Mouse (Mus musculus): ENCODE measurements around the gene Rnf157. TPM values are rescaled to one million over a fixed set of nuclear protein-coding genes. Genes with fewer than 3 reads are reported as not detected.
A peak's percentile ranks its signal among the peaks of the same experiment; 100 is the strongest.

The Rnf157 gene
- total and polyA plus RNA-seq, 2 experiments from 2014 or later = 56.7 to 105 TPM

DNA sequence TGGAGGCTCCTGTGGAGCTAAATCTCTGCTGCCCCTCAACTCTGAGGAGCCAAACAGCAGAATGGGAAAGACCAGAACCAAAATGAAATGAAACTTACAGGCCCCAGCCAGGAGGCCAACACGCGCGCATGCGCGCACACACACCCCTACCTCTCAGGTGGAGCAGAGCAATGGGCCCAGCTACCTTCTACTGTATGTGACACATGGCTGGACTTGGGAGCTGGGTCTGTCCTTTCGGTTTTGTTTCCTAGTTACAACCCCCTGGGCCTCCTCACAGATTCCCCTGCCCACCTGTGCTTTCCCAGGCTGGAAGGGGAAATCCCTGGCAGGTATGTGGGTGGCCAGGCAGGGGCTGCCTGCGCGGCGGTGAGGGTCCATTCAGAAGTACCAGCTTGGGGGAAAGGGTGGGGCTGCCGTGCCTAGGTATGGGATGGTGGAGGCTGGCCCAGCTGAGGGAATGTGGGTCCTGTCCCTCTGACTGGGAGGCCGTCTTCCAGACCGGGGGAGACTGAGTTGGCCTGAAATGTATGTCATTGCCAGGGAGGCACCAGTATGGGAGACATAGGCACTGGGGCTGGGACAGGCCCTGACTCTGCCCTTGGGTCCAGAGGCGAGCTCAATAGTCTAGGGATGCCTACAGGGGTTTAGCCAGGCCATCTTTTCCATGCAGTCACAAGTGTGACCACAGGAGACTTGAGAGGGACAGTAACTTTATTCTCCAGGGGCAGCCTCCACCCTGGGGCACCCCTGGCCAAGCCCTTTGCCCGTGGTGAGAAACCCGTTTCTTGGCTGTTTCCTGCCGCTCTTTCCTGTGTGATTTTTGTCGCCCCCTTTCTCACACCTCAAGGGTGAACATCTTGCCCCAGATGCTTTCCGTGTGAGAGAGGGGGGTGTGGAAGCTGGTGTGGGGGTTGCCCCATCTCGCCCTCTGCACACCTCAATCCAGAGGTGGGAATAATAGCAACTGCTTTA, 26.7 kb upstream of the Rnf157 start:
- 85% methylated on average over 19 of the region's 19 CpGs for WGBS
- Histone ChIP-seq H3K9ac (no peak overlapping the region), H3K9me3 (ENCODE audit: low read length) (no peaks in the 10 kb centered on the region), H3K4me2 (ENCODE audit: low read depth) (no peak overlapping the region), H3K27ac (ENCODE audit: low read depth, low read length) (no peak overlapping the region), H3K36me3 (ENCODE audit: insufficient read depth) (peaks cover 16% of the 10 kb centered on the region), H3K4me1 (ENCODE audit: insufficient read depth) (0 out of 2 replicates have a peak, but pooled peaks cover 4% of the 10 kb centered on the region), H3K4me3 (ENCODE audit: low read depth, low read length) (no peak overlapping the region), H3K27me3 (ENCODE audit: insufficient read depth, low read length) (no peaks in the 10 kb centered on the region)
- TF ChIP-seq CTCF (IDR thresholded peaks at IDR 0.05; ENCODE audit: low read depth) = no peak
- no peak for DNase-seq
- no peak for ATAC-seq

DNA sequence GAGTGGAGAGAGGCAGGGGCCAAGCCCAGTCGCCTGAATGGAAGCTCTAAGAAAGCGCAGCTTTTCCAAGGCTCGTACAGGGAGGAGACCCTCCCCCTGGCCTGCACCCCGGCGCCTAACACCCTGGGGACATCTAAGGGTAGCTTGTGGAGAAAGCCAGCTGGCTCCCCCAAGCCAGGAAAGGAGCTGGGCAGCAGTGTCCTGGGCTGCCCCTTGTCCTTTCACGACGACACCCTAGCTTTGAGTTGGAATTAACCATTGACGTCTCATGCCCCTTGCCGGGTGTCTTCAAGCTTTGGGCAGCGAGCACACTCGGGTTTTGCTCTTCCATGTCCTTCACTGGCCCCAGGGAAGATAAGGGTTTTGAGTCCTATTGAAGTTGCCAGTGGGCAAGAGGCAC, 24.7 kb upstream of the Rnf157 start:
- Histone ChIP-seq H3K9ac (no peak overlapping the region), H3K27me3 (ENCODE audit: insufficient read depth, low read length) (no peaks in the 10 kb centered on the region), H3K4me1 (ENCODE audit: insufficient read depth) (0 out of 2 replicates have a peak, but pooled peaks cover 4% of the 10 kb centered on the region), H3K36me3 (ENCODE audit: insufficient read depth) (peaks cover 16% of the 10 kb centered on the region), H3K4me3 (ENCODE audit: low read depth, low read length) (no peak overlapping the region), H3K27ac (ENCODE audit: low read depth, low read length) (no peak overlapping the region), H3K4me2 (ENCODE audit: low read depth) (no peak overlapping the region), H3K9me3 (ENCODE audit: low read length) (no peaks in the 10 kb centered on the region)
- WGBS = 84% methylated on average over 11 of the region's 11 CpGs
- no peak for DNase-seq
- no peak for ATAC-seq
- TF ChIP-seq CTCF (IDR thresholded peaks at IDR 0.05; ENCODE audit: low read depth) = no peak

DNA sequence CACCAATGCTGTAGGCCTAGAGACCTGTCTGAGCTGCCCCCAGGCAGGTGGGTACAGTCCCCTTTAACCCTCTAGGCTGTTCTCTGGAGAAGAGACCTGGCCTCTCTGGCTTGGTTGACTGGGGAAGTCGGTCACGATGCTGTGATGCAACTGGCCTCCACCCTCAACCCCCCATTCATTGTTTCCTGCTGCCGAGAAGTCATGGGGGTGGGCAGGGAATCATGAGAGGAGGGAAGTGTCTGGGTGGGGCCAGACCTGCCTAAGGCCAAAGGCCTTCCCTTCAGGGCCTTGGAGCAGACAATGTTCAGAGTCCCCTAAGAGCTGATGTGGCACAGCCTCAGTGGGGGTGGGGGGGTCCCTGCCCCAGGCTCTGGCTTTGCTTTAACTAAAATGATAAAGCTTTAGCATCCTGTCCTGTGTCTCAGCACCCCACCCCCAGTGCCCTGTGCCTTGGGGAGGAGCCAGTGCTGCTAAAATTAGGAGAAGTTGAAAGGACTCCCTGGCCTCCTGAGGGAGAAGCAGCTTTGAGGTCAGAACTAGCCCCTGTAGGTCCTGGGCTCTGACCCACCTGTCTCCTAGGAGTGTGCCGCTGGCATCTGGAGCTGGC, 24.0 kb upstream of the Rnf157 start:
- 65% methylated on average over 4 of the region's 4 CpGs for WGBS
- Histone ChIP-seq H3K4me3 (ENCODE audit: low read depth, low read length) (no peak overlapping the region), H3K4me1 (ENCODE audit: insufficient read depth) (0 out of 2 replicates have a peak, but pooled peaks cover 4% of the 10 kb centered on the region), H3K9ac (0 out of 2 replicates have a peak overlapping the region, but pooled peaks have one; percentile 0), H3K9me3 (ENCODE audit: low read length) (no peaks in the 10 kb centered on the region), H3K27me3 (ENCODE audit: insufficient read depth, low read length) (no peaks in the 10 kb centered on the region), H3K36me3 (ENCODE audit: insufficient read depth) (peaks cover 16% of the 10 kb centered on the region), H3K4me2 (ENCODE audit: low read depth) (peak overlapping the region; percentile 1; the same call in 1 of the 2 replicates), H3K27ac (ENCODE audit: low read depth, low read length) (no peak overlapping the region)
- TF ChIP-seq CTCF (IDR thresholded peaks at IDR 0.05; ENCODE audit: low read depth) = no peak
- ATAC-seq (no peak), DNase-seq (no peak)

DNA sequence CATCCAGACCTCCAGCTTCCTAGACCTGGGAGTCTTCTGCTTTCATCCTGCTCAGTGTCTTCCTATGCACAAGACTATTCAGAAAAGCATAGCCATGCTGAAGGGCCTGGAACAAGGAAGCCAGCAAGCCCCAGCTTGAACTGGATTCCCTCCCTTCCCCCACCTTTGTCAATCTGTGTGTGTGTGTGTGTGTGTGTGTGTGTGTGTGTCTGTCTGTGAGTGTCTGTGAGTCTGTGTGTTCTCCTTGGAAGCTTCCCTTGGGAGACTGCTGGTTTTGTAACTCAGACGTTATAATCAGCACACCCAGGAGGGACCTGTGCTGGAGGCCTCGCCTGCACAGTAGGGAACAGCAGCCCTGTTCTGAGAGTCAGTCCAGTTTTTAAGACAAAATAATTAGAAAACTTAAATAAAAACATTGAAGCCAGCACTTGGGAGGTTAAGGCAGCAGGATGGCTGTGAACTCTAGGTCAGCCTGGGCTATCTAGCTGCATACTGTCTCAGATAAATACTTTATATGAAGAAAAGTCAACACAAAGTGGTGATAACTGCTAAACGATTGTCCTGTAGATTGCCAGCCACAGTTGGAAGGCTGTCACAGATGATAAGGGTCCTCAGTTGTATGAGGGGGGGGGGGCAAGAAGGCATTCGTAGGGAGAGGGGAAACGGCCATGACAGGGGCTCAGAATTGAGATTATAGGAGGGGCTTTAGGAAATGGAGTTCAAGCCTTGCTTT, 23.3 kb upstream of the Rnf157 start:
- H3K36me3 ChIP-seq (ENCODE audit: insufficient read depth) = peaks cover 16% of the 10 kb centered on the region
- H3K27me3 ChIP-seq (ENCODE audit: insufficient read depth, low read length) = no peaks in the 10 kb centered on the region; the same call in 1 of the 2 replicates
- no peaks in the 10 kb centered on the region for H3K9me3 ChIP-seq (ENCODE audit: low read length)
- H3K4me1 ChIP-seq (ENCODE audit: insufficient read depth) = 0 out of 2 replicates have a peak, but pooled peaks cover 4% of the 10 kb centered on the region
- TF ChIP-seq CTCF (IDR thresholded peaks at IDR 0.05; ENCODE audit: low read depth) = no peak
- H3K9ac ChIP-seq = 0 out of 2 replicates have a peak overlapping the region, but pooled peaks have one; percentile 0
- ATAC-seq (no peak), DNase-seq (no peak)
- 65% methylated on average over 5 of the region's 5 CpGs for WGBS
- no peak overlapping the region for H3K4me3 ChIP-seq (ENCODE audit: low read depth, low read length)
- peak overlapping the region; percentile 73 for H3K4me2 ChIP-seq (ENCODE audit: low read depth)
- no peak overlapping the region for H3K27ac ChIP-seq (ENCODE audit: low read depth, low read length)

DNA sequence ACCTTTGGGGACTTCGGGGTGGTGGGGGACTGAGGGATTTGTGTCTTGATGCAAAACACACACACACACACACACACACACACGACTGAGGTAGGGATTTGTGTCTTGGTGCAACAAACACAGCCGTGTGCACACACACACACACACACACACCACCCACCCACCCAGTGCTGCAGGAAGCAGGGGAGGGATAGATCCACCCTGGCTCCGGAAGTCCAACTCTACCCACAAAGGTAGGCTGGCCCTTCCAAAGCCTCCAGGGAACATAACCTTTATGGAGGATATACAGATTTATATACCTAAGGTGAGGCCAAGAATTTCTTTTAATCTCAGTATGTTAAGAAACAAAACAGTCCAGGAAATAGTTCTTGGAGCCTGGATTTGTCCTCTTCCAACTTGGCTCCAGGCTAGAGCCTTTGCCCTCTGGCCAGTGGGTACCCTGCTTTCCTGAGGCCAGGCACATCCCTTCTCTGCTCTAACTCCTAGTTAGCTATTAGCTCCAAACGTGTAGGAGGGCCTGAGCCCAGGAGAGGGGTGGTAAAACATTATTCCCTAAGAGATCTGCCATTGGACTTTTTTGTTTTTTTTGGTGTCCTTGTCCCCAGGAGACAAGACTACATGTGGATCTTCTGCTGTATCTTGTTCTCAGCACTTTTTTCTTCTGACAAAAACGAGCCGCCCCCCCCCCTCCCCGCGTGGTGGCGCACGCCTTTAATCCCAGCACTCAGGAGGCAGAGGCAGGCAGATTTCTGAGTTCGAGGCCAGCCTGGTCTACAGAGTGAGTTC, 22.3 kb upstream of the Rnf157 start:
- peaks cover 16% of the 10 kb centered on the region for H3K36me3 ChIP-seq (ENCODE audit: insufficient read depth)
- H3K4me3 ChIP-seq (ENCODE audit: low read depth, low read length) = peak overlapping the region; percentile 75
- TF ChIP-seq CTCF (IDR thresholded peaks at IDR 0.05; ENCODE audit: low read depth) = no peak
- WGBS = 44% methylated on average over 12 of the region's 12 CpGs
- peak overlapping the region; percentile 73 for H3K4me2 ChIP-seq (ENCODE audit: low read depth)
- H3K27ac ChIP-seq (ENCODE audit: low read depth, low read length) = peak overlapping the region; percentile 92
- peak overlapping the region; percentile 84 for H3K9ac ChIP-seq
- 0 out of 2 replicates have a peak, but pooled peaks cover 4% of the 10 kb centered on the region for H3K4me1 ChIP-seq (ENCODE audit: insufficient read depth)
- ATAC-seq = no peak
- no peaks in the 10 kb centered on the region; the same call in 1 of the 2 replicates for H3K27me3 ChIP-seq (ENCODE audit: insufficient read depth, low read length)
- DNase-seq = no peak
- H3K9me3 ChIP-seq (ENCODE audit: low read length) = no peaks in the 10 kb centered on the region
